Mouse (Mus musculus): ENCODE data around the gene Hoxd10.

Hoxd10 gene

GRCm38 (mm10) chr2:74691022-74691951, at the start of gene Hoxd10:
Gene Hoxd10 (plus strand): TSS chr2:74691924.
- WGBS = 3% methylated on average over 56 of the region's 56 CpGs

- 72% methylated on average over 5 of the region's 5 CpGs for WGBS
These were observed 49.3 kb upstream of the Hoxd10 start for GRCm38 (mm10) chr2:74642431-74642830.

GRCm38 (mm10) chr2:74645631-74646030, 46.1 kb upstream of the Hoxd10 start:
- WGBS = 84% methylated on average over 3 of the region's 3 CpGs

GRCm38 (mm10) chr2:74647082-74647864, 44.5 kb upstream of the Hoxd10 start:
- whole genome bisulfite sequencing = 32% methylated on average over 7 of the region's 7 CpGs

GRCm38 (mm10) chr2:74652996-74653340, 38.8 kb upstream of the Hoxd10 start:
- WGBS = 35% methylated on average over 2 of the region's 2 CpGs

- 15% methylated on average over 17 of the region's 17 CpGs for WGBS
These were observed 37.8 kb upstream of the Hoxd10 start for GRCm38 (mm10) chr2:74653781-74654535.

- WGBS = 6% methylated on average over 20 of the region's 20 CpGs
These were observed 36.8 kb upstream of the Hoxd10 start for GRCm38 (mm10) chr2:74654743-74655419.

GRCm38 (mm10) chr2:74655420-74655781, 36.3 kb upstream of the Hoxd10 start:
- 3% methylated on average over 43 of the region's 47 CpGs for WGBS

GRCm38 (mm10) chr2:74655821-74656631, 35.7 kb upstream of the Hoxd10 start:
- 2% methylated on average over 67 of the region's 69 CpGs for WGBS

GRCm38 (mm10) chr2:74656632-74657021, 35.1 kb upstream of the Hoxd10 start:
- 4% methylated on average over 4 of the region's 4 CpGs for WGBS

GRCm38 (mm10) chr2:74657251-74658023, 34.3 kb upstream of the Hoxd10 start:
- 4% methylated on average over 62 of the region's 62 CpGs for WGBS

GRCm38 (mm10) chr2:74658024-74658666, 33.6 kb upstream of the Hoxd10 start:
- WGBS = 6% methylated on average over 15 of the region's 15 CpGs

- WGBS = 2% methylated on average over 47 of the region's 47 CpGs
These were observed 32.9 kb upstream of the Hoxd10 start for GRCm38 (mm10) chr2:74658667-74659371.

- 4% methylated on average over 28 of the region's 28 CpGs for WGBS
These were observed 32.2 kb upstream of the Hoxd10 start, which contains the start of gene Evx2 for GRCm38 (mm10) chr2:74659507-74660005. Gene Evx2 (minus strand): TSS chr2:74659557.

- 5% methylated on average over 30 of the region's 30 CpGs for WGBS
These were observed 31.0 kb upstream of the Hoxd10 start for GRCm38 (mm10) chr2:74660421-74661375.

- under 1% methylated on average over 14 of the region's 14 CpGs for WGBS
These were observed 30.0 kb upstream of the Hoxd10 start for GRCm38 (mm10) chr2:74661685-74662084.

- WGBS = 6% methylated on average over 18 of the region's 18 CpGs
These were observed 28.3 kb upstream of the Hoxd10 start for GRCm38 (mm10) chr2:74663291-74663925.
